Mouse (Mus musculus) heart, embryonic 11.5 days (tissue): Measurements from ENCODE around the gene Gm11565. TPM values are rescaled to one million over a fixed set of nuclear protein-coding genes. Genes with fewer than 3 reads are reported as not detected.

Experiments
- polyA plus RNA-seq: library from polyadenylated mRNA; unstranded; fragments of >200 nt; fragmentation: Nextera tagmentation; extraction: Ambion mirVana; gene quantifications from 2 replicates; pipeline ENCODE4 v1.2.1, GENCODE M21; 2014

The Gm11565 gene
- polyA plus RNA-seq, 1 experiment from 2014 or later: not detected

Other genes starting within 250 kb of the Gm11565 start
- not detected in 2 replicates for gene Krtap4-6, start 248.8 kb upstream of the Gm11565 start, polyA plus RNA-seq
- not detected in 2 replicates for gene Gm14190, start 224.0 kb upstream of the Gm11565 start, polyA plus RNA-seq
- not detected in 2 replicates for gene Gm14180, start 180.5 kb upstream of the Gm11565 start, polyA plus RNA-seq
- gene Gm11595, start 141.8 kb upstream of the Gm11565 start, polyA plus RNA-seq: not detected in 2 replicates
- gene Krtap4-8, start 134.0 kb upstream of the Gm11565 start, polyA plus RNA-seq: not detected in 2 replicates
- gene Krtap4-9, start 129.6 kb upstream of the Gm11565 start, polyA plus RNA-seq: not detected in 2 replicates
- gene Gm11596, start 121.3 kb upstream of the Gm11565 start, polyA plus RNA-seq: not detected in 2 replicates
- not detected in 2 replicates for gene Gm11569, start 115.8 kb upstream of the Gm11565 start, polyA plus RNA-seq
- gene Gm11554, start 110.3 kb upstream of the Gm11565 start, polyA plus RNA-seq: not detected in 2 replicates
- not detected in 2 replicates for gene Krtap4-13, start 104.9 kb upstream of the Gm11565 start, polyA plus RNA-seq
- gene Gm11564, start 99.1 kb upstream of the Gm11565 start, polyA plus RNA-seq: not detected in 2 replicates
- gene 2300003K06Rik, start 76.7 kb upstream of the Gm11565 start, polyA plus RNA-seq: not detected in 2 replicates
- gene Krtap4-16, start 63.1 kb upstream of the Gm11565 start, polyA plus RNA-seq: not detected in 2 replicates
- gene Gm11568, start 56.8 kb upstream of the Gm11565 start, polyA plus RNA-seq: not detected in 2 replicates
- not detected in 2 replicates for gene Gm11559, start 50.3 kb upstream of the Gm11565 start, polyA plus RNA-seq
- gene Krtap9-1, start 41.4 kb upstream of the Gm11565 start, polyA plus RNA-seq: not detected in 2 replicates
- gene Gm11567, start 35.6 kb upstream of the Gm11565 start, polyA plus RNA-seq: not detected in 2 replicates
- not detected in 2 replicates for gene Krtap31-1, start 6.8 kb upstream of the Gm11565 start, polyA plus RNA-seq
- gene Krtap31-2, start 21.5 kb downstream of the Gm11565 start, polyA plus RNA-seq: not detected in 2 replicates
- not detected in 2 replicates for gene Krtap9-5, start 33.7 kb downstream of the Gm11565 start, polyA plus RNA-seq
- not detected in 2 replicates for gene Krtap29-1, start 64.3 kb downstream of the Gm11565 start, polyA plus RNA-seq
- gene Krtap16-1, start 71.8 kb downstream of the Gm11565 start, polyA plus RNA-seq: not detected in 2 replicates
- not detected in 2 replicates for gene Krtap17-1, start 79.2 kb downstream of the Gm11565 start, polyA plus RNA-seq
- not detected in 2 replicates for gene Krt33a, start 101.5 kb downstream of the Gm11565 start, polyA plus RNA-seq
- not detected in 2 replicates for gene Krt33b, start 115.1 kb downstream of the Gm11565 start, polyA plus RNA-seq
- not detected in 2 replicates for gene Krt34, start 126.8 kb downstream of the Gm11565 start, polyA plus RNA-seq
- not detected in 2 replicates for gene Krt31, start 135.8 kb downstream of the Gm11565 start, polyA plus RNA-seq
- gene Krt32, start 173.5 kb downstream of the Gm11565 start, polyA plus RNA-seq: not detected in 2 replicates
- gene Krt35, start 181.5 kb downstream of the Gm11565 start, polyA plus RNA-seq: not detected in 2 replicates
- gene Krt36, start 190.9 kb downstream of the Gm11565 start, polyA plus RNA-seq: not detected in 2 replicates
- not detected in 2 replicates for gene Krt13, start 206.8 kb downstream of the Gm11565 start, polyA plus RNA-seq
- gene Krt15, start 221.2 kb downstream of the Gm11565 start, polyA plus RNA-seq: 0.17 and 0.24 TPM in 2 replicates
- 48.4 and 69.2 TPM in 2 replicates for gene Krt19, start 233.9 kb downstream of the Gm11565 start, polyA plus RNA-seq